Mouse (Mus musculus) lung, adult 2 months (tissue): ENCODE results near the gene Samd4. TPM values are rescaled to one million over a fixed set of nuclear protein-coding genes. Genes with fewer than 3 reads are reported as not detected.
A peak's percentile ranks its signal among the peaks of the same experiment; 100 is the strongest.

Source experiments
- DNase-seq: peaks from one replicate; pipeline ENCODE4 v3.0.0; 2022
- H3K4me1 ChIP-seq: fragments of 200-500 bp; 2 replicates; pipeline ENCODE4 v1.6.1; 2011; ENCODE audit warnings: low read length; ENCODE audit not compliant: control insufficient read depth, insufficient read depth
- H3K4me3 ChIP-seq: fragments of 200-500 bp; replicated peaks from 2 replicates; pipeline ENCODE3; 2011; ENCODE audit warnings: low read depth, mild to moderate bottlenecking, control low read depth, low read length; ENCODE audit errors: extremely low read depth
- CTCF ChIP-seq: fragments of 200-500 bp; IDR thresholded peaks from 2 replicates; pipeline ENCODE4 v1.5.1; 2011; ENCODE audit warnings: mild to moderate bottlenecking, low read length, control low read depth; ENCODE audit not compliant: insufficient read depth
- POLR2A ChIP-seq: fragments of 200-500 bp; IDR thresholded peaks from 2 replicates; pipeline ENCODE4 v1.6.1; 2011; ENCODE audit warnings: low read depth, mild to moderate bottlenecking, control low read depth, low read length, borderline replicate concordance; ENCODE audit errors: extremely low read depth
- WGBS: fragments of 180-500 bp; shearing (Covaris S2); methylation state at CpG from one replicate; pipeline ENCODE4 v1.1.7; 2018; 5-methylcytosine and 5-hydroxymethylcytosine counted together
- polyA plus RNA-seq: library from polyadenylated mRNA; depleted of rRNA; stranded (reverse); fragments of >200 nt; gene quantifications from 2 replicates; pipeline ENCODE4 v1.2.3, GENCODE M21; 2012

Gene Samd4
- polyA plus RNA-seq, 1 experiment: 28.4 TPM

DNA sequence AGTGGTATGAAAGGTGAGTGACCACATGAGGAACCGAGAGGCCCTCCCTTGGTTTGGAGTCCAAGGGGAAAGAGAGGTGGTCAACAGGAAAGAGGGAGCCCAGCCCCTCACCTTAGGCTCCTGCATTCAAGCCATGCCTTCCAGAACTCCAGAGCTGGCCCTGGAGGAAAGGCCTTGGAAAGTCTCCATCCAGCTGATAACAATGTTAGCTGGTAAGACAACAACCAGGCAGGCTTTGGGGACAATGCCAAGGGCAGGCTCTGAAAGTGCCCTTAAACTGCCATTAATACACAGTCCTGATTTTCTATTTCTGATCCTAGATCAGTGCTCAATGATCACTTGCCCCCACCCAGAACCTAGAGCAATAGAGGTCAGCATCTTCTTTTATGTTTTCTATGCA is 170.4 kb downstream of the Samd4 start:
- TF ChIP-seq CTCF (no peak), POLR2A (no peak)
- DNase-seq: no peak
- Histone ChIP-seq H3K4me3 (no peak overlapping the region), H3K4me1 (peaks cover 6% of the 10 kb centered on the region)
- 89% methylated on average over 1 of the region's 1 CpGs for WGBS

DNA sequence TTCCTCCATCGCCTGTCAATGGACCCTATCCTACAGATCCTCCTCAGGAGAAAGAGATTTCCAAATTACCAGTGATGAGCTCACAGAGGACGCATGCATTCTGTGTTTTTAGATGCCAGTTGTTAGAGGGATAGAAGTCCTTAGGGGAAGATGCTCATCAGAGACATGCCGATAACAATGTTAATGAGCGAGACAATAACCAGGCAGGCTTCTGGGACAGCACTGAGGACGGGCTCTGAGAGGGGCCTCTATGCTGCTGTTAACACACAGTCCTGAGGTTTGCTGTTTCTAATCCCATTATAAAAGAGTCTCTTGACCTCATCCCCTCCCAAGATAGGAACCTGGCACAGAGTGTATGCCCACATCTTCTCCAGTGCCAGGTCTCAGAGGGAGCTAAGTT is 171.2 kb downstream of the Samd4 start:
- WGBS: 90% methylated on average over 5 of the region's 5 CpGs
- H3K4me1 ChIP-seq: peaks cover 6% of the 10 kb centered on the region
- DNase-seq: no peak

DNA sequence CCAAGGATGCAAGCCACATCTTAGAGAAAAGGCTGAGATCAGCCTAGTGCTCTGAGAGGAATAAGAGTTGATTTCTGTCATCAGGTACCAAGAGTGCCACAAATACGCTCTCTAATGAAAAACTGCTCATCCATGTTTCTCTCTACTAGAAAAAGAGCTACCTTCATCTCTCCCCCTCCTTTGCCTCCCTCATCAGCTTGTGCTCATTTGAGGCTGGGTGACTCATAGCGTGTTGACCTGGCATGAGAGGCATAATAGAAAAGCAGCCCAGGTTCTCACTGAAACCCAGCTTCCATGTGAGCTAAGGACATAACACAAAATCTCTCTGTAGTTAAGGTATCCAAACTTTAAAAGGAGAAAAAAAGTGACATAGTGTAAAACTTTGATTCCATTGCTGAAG is 176.3 kb downstream of the Samd4 start:
- 90% methylated on average over 2 of the region's 2 CpGs for WGBS
- no peak for TF ChIP-seq POLR2A
- no peak for TF ChIP-seq CTCF

More for the DNA sequence above, 171.2 kb downstream of the Samd4 start:
- TF ChIP-seq POLR2A (no peak), CTCF (no peak)
- H3K4me3 ChIP-seq: no peak overlapping the region

DNA sequence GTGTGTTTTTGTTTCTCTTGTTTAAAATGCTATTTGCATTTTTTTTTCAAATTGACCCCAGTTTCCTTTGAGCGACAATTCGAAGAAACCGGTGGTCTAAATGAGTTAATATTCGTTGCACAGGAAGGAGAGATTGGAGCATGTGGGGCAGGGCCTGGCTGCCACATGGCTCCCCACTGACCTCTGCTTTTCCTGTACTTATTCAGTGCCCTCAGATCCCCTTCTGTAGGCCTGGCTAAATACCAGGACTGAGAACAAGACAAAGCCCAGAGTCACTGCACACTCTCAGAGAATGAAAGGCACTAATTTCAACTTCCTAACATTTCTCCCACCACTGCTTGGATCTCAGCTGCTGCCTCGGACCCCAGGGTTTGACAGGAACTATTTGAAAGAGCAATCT is 182.4 kb downstream of the Samd4 start:
- 35% methylated on average over 5 of the region's 5 CpGs for WGBS
- Histone ChIP-seq H3K4me3 (no peak overlapping the region), H3K4me1 (no peaks in the 10 kb centered on the region)
- no peak for DNase-seq
- TF ChIP-seq CTCF: no peak
- no peak for TF ChIP-seq POLR2A

More for the DNA sequence above, 176.3 kb downstream of the Samd4 start:
- H3K4me1 ChIP-seq: peaks cover 3% of the 10 kb centered on the region
- DNase-seq: no peak
- H3K4me3 ChIP-seq: no peak overlapping the region

DNA sequence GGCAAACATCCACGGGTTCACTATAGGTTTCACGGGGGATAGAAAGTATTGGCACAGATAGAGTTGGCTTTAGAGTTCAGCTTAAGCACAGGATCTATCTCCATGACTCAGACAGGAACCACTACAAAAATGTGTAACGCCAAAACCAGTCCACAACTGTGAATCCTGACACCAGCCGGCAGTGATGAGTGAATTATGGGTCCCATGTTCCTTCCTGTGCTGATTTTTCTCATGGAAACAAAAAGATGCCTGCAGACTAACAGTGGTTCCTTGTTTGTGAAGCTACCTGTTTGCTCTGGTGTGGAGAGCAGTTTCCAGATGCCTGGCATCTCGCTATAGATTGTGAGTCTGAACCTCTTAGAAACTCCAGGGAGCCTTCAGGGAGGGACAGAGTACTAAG is 184.2 kb downstream of the Samd4 start:
- H3K4me1 ChIP-seq: no peaks in the 10 kb centered on the region
- WGBS: 67% methylated on average over 5 of the region's 5 CpGs
- DNase-seq: no peak
- H3K4me3 ChIP-seq: no peak overlapping the region
- no peak for TF ChIP-seq POLR2A
- TF ChIP-seq CTCF: no peak

DNA sequence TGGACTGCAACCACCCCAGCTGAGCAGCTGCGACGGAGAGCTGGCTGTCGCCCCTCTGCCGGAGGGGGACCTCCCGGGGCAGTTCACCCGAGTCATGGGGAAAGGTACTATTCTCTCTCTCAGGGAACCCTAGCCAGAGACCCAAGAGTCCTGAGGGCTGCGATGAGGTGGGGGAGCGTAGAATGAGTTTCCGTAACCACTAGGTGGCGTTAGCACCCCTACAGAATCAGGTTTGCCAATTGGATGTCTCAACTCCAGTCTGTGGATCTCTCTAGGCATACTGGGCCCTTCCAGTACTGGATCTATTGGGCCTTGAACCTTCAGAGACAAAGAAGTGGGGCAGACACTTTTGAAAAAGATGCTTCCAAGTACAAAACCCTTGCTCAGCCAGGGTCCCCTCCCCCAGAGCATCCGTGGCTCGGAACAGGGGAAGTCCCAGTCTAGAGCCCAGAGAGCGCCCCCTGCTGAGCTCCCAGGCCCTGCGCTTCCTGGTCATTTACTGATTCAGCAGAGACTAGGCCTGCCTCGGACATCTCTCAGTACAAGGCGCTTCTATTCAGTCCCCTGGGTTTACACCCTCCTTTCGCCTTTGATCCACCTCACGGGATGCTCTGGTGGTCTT is 191.5 kb downstream of the Samd4 start:
- 0 out of 2 replicates have a peak, but pooled peaks have one; percentile 14 for TF ChIP-seq CTCF
- TF ChIP-seq POLR2A: no peak
- DNase-seq: peak; percentile 20
- 76% methylated on average over 18 of the region's 18 CpGs for WGBS
- no peaks in the 10 kb centered on the region for H3K4me1 ChIP-seq
- H3K4me3 ChIP-seq: no peak overlapping the region

DNA sequence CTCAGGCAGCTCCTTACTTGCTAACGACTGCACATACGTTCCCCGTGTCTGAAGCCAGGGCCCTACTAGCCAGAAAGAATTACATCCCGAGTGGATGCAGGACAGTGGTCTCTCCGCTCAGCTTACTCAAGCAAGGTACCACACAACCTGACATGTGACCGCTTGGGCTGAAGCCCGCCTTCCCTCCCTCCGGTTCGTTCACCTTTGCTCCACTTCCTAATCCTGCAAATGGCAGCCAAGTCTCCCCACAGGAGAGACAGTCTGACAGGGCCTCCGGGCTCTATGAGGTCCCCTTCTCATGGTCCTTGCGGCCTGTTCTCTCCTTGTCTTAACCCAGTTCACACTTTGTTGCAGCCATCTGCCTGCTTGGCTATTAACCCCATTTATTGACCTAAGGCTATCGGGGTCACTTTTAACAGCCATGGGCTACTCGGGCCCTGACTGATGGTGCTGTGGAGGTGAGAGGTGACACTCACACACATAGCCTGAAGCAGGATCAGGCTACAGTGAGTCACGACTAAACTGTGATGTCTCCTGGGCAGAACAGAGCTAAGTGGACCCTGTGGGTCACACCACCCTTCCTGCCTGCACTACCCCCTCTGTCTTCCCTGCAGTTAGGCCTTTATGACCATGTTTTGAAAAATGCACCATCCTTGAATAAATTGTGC is 192.5 kb downstream of the Samd4 start:
- DNase-seq: no peak
- 88% methylated on average over 14 of the region's 14 CpGs for WGBS
- TF ChIP-seq CTCF (no peak), POLR2A (no peak)
- H3K4me3 ChIP-seq: no peak overlapping the region
- H3K4me1 ChIP-seq: no peaks in the 10 kb centered on the region

DNA sequence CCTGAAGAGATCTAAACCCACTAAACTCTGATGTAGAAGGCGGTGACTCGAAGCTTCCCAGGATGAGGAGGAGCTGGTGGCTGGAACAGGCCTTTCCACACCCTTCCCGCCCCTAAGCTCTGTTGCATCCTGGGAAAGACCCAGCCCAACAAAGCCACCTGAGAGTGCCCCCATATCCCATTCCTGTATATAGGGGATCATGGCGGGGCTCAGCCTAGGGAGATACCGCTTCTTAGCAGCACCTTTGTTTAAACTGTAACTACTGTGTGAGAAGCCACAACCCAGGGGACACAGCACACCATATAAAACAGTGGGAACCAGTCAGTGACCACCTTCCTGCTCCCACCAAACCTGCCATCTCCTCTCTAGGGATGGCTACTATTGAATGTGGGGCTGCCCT is 193.2 kb downstream of the Samd4 start:
- Histone ChIP-seq H3K4me1 (no peaks in the 10 kb centered on the region), H3K4me3 (no peak overlapping the region)
- DNase-seq: no peak
- 92% methylated on average over 5 of the region's 5 CpGs for WGBS
- TF ChIP-seq POLR2A: no peak

DNA sequence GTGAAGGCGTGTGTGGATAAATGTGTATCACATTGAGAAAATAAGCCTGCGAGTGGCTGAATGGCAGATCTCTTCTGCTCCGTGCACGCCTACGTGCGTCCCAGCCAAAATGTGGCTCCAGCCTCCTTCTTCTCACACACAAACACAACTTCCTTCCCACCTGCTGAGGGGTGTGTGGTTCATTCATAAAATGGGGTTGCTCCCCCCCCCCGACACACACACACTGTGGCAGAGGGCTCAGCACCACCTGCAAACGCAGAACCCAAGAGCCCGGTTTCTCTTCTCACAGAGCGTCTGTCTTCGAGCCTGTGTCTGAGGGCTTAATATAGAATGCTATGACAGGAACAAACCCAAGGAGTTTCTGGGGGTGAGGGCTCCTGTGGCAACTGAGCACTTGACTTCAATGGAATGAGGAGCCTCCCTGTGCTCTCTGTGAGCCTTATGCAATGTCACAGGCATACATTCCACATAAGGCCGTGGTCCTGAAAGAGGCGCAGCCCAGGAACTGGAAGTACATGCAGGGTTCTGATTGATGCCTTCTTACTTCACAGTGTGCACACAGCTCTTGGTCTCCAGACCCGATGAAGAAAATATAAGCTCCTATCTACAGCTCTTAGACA is 194.4 kb downstream of the Samd4 start:
- no peak for TF ChIP-seq POLR2A
- TF ChIP-seq CTCF: no peak
- DNase-seq: no peak
- Histone ChIP-seq H3K4me1 (no peaks in the 10 kb centered on the region), H3K4me3 (no peak overlapping the region)
- 71% methylated on average over 14 of the region's 14 CpGs for WGBS

DNA sequence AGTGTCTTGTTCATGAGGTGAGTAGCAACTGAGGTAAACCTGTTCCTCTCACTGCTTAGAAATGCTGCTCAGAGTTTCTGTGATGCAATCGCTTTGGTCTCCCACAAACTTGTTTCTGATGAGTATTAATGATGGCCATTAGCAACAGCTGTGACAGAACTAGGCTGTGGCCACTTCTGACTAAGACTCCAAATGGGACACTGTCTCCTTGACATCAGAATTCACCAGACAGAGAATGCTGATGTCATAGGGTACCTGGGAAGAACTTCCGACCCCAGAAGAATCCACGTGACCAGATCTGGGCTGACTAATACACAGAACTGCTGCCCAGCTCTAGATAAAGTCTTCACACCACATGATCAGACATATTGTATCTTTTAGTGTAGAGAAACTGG is 194.9 kb downstream of the Samd4 start:
- Histone ChIP-seq H3K4me3 (no peak overlapping the region), H3K4me1 (no peaks in the 10 kb centered on the region)
- 83% methylated on average over 3 of the region's 3 CpGs for WGBS
- TF ChIP-seq POLR2A: no peak
- TF ChIP-seq CTCF: no peak
- DNase-seq: no peak
